Mouse (Mus musculus) embryonic facial prominence, embryonic 12.5 days (tissue): ENCODE results near the gene Bcl2l1. TPM values are rescaled to one million over a fixed set of nuclear protein-coding genes. Genes with fewer than 3 reads are reported as not detected.

Experiments
- ATAC-seq: fragments of 200-750 bp; cut with Nextera tagmentation; 2 replicates; pipeline ENCODE4 v1.8.0; 2017; ENCODE audit not compliant: insufficient number of reproducible peaks, insufficient read depth, low FRiP score, low TSS enrichment
- H3K27ac ChIP-seq: fragments of 300-500 bp; sonication (generic); 2 replicates; pipeline ENCODE4 v1.5.1; 2016; ENCODE audit warnings: mild to moderate bottlenecking
- H3K27me3 ChIP-seq: fragments of 300-500 bp; sonication (generic); 2 replicates; pipeline ENCODE4 v1.6.1; 2016; ENCODE audit warnings: mild to moderate bottlenecking, moderate library complexity
- H3K36me3 ChIP-seq: fragments of 300-500 bp; sonication (generic); 2 replicates; pipeline ENCODE4 v1.6.1; 2016; ENCODE audit warnings: mild to moderate bottlenecking
- H3K4me1 ChIP-seq: fragments of 300-500 bp; sonication (generic); 2 replicates; pipeline ENCODE4 v1.6.1; 2016
- H3K4me2 ChIP-seq: fragments of 300-500 bp; sonication (generic); replicated peaks from 2 replicates; pipeline ENCODE4 v1.6.1; 2016; ENCODE audit warnings: mild to moderate bottlenecking, moderate library complexity
- H3K4me3 ChIP-seq: fragments of 300-500 bp; sonication (generic); 2 replicates; pipeline ENCODE4 v1.5.1; 2016; ENCODE audit warnings: mild to moderate bottlenecking
- H3K9ac ChIP-seq: fragments of 300-500 bp; sonication (generic); 2 replicates; pipeline ENCODE4 v1.6.1; 2016; ENCODE audit warnings: mild to moderate bottlenecking, moderate library complexity
- H3K9me3 ChIP-seq: fragments of 300-500 bp; sonication (generic); 2 replicates; pipeline ENCODE4 v1.6.1; 2016; ENCODE audit warnings: mild to moderate bottlenecking, moderate library complexity
- WGBS: fragments of 180-500 bp; shearing (Covaris S2); methylation state at CpG from one replicate; pipeline ENCODE4 v1.1.7; 2016; 5-methylcytosine and 5-hydroxymethylcytosine counted together
- polyA plus RNA-seq: library from polyadenylated mRNA; unstranded; fragments of >200 nt; fragmentation: Nextera tagmentation; extraction: Ambion mirVana; gene quantifications from 2 replicates; pipeline ENCODE4 v1.2.1, GENCODE M21; 2016

Bcl2l1 gene
- polyA plus RNA-seq, 1 experiment from 2014 or later: 105 TPM

DNA sequence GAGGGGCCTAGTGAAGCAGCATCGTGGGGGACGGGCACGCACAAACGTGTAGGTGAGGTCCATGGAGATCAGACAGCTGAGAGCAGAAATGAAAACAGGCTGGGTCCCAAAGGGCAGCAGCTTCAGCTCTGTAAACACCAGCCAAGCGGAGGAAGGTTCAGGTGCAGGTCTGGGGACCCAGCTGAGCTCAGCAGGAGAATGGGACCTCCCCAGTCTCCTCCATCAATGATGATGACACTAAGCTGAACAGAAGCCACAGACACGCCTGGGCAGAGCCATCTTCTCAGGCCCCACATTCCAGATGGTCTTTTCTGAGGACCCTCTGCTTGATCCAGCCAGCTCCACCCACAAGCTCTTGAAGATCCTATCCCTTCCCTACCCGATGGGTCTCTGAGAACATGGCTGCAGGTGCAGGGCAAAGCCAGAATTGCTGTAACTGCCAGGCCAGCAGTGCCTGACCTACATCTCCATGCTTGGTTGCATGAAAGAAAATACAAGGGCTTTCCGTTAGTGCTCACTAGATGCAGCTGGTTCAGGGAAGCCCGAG, 37.2 kb downstream of the Bcl2l1 start:
- Histone ChIP-seq H3K4me1 (peaks cover 5% of the 10 kb centered on the region), H3K27ac (no peak overlapping the region), H3K36me3 (no peaks in the 10 kb centered on the region), H3K4me2 (no peak overlapping the region), H3K4me3 (no peak overlapping the region), H3K9me3 (no peaks in the 10 kb centered on the region), H3K9ac (no peak overlapping the region), H3K27me3 (no peaks in the 10 kb centered on the region)
- no peak for ATAC-seq
- 82% methylated on average over 9 of the region's 9 CpGs for WGBS

DNA sequence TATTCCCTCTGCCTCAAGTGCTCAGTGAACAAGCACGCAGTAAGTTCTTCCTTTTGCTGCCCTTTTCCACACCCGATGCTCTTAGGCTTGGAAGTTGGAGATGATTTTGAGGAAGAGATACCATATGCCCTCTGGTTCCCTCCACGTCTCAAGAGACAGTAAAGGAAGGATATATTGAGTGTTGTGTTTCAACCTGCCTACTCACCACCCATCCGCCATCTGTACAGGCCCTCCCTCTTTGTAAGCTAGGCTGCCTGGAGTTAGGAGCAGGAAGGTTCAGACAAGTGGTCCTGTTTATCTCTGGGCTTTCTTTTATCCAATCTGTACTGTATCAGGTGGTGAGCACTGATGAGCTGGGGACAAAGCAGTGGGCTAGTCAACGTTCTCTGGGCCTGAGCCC, 38.1 kb downstream of the Bcl2l1 start:
- Histone ChIP-seq H3K9me3 (no peaks in the 10 kb centered on the region), H3K4me2 (no peak overlapping the region)

DNA sequence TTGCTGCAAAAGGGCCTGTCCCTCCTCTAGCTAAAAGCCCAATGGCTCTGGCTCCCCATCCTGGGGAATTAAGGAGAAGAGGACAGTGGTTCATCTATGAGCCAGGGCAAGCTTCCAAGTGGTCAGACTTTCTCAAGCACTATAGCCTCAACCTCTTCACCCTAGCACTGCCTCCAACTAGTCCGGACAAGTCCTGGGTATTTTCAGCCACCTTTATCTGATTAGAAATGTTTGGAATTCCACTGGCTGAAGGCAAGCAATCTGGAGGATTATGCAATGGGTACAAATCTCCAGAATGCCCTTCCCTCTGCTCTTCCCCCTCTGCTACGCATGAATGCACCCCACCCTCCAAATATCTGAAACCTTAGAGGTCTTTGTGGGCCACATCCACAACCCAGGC, 39.1 kb downstream of the Bcl2l1 start:
- Histone ChIP-seq H3K9me3 (no peaks in the 10 kb centered on the region), H3K27ac (no peak overlapping the region), H3K27me3 (no peaks in the 10 kb centered on the region), H3K36me3 (no peaks in the 10 kb centered on the region), H3K4me1 (peaks cover 5% of the 10 kb centered on the region), H3K9ac (no peak overlapping the region), H3K4me3 (no peak overlapping the region), H3K4me2 (no peak overlapping the region)
- ATAC-seq: no peak
- 55% methylated on average over 2 of the region's 2 CpGs for WGBS

More for the DNA sequence above, 38.1 kb downstream of the Bcl2l1 start:
- Histone ChIP-seq H3K27ac (no peak overlapping the region), H3K27me3 (no peaks in the 10 kb centered on the region), H3K9ac (no peak overlapping the region), H3K4me3 (no peak overlapping the region), H3K36me3 (no peaks in the 10 kb centered on the region), H3K4me1 (peaks cover 5% of the 10 kb centered on the region)
- no peak for ATAC-seq
- WGBS: 84% methylated on average over 5 of the region's 5 CpGs

GRCm38 (mm10) chr2:152789591-152789999, 41.9 kb downstream of the Bcl2l1 start:
- H3K4me1 ChIP-seq: peaks cover 5% of the 10 kb centered on the region
- no peak overlapping the region for H3K4me3 ChIP-seq
- no peak overlapping the region for H3K9ac ChIP-seq
- ATAC-seq: no peak
- no peaks in the 10 kb centered on the region for H3K27me3 ChIP-seq
- H3K9me3 ChIP-seq: no peaks in the 10 kb centered on the region
- 53% methylated on average over 4 of the region's 4 CpGs for WGBS
- H3K4me2 ChIP-seq: no peak overlapping the region
- peak overlapping the region; percentile 59; the same call in 1 of the 2 replicates for H3K27ac ChIP-seq
- 0 out of 2 replicates have a peak, but pooled peaks cover 4% of the 10 kb centered on the region for H3K36me3 ChIP-seq

DNA sequence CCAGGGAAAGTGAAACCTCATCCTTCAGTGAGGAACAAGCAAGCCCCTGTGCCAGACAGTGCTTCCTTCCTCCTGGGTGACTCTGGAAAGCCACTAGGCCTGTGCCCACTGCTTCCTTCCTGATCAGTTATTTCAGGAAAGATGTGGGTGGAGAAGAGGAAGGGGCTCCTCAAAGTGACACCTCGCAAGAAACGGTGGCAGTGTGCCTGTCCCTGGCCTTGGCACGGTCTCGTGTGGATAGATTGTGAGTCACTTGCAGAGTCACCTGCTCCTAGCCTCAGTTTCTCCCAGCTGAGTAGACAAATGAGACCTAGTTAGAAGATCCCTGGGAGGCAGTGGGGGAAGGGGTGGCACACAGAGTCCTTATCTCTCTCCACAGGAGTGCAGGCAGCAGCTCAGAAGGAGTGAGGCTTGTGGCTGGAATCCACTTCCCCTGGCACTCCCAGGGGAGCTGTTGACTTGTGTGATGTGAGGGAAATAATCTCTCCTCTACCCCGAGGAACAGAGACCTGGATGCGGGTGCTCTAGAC, 42.6 kb downstream of the Bcl2l1 start:
- H3K27ac ChIP-seq: peak overlapping the region; percentile 59; the same call in 1 of the 2 replicates
- ATAC-seq: 0 out of 2 replicates have a peak, but pooled peaks have one; percentile 30

DNA sequence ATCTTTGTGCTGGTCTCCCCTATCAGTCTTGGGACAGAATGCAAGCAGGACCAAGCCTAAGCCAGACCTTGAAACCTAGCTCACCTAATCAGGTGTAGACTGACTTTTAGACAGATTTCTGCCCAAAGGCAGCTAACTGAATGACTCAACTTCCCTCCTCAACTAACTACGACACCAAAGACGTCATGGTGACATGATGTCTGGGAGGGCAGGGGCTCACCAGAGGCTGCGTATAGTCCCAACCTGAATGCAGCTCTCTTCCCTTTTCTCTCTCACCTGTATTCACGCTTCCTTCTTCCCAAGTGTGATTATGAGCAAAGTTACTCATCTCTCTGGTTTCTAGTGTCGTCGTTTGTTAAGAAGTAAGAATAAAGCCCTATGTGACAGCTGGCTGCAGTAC, 44.0 kb downstream of the Bcl2l1 start:
- Histone ChIP-seq H3K27me3 (no peaks in the 10 kb centered on the region), H3K9ac (no peak overlapping the region), H3K27ac (no peak overlapping the region), H3K4me3 (no peak overlapping the region), H3K36me3 (peaks cover 7% of the 10 kb centered on the region), H3K4me1 (peaks cover 2% of the 10 kb centered on the region), H3K4me2 (no peak overlapping the region), H3K9me3 (no peaks in the 10 kb centered on the region)
- no peak for ATAC-seq
- 92% methylated on average over 6 of the region's 6 CpGs for WGBS

More for the DNA sequence above, 42.6 kb downstream of the Bcl2l1 start:
- Histone ChIP-seq H3K4me3 (no peak overlapping the region), H3K36me3 (peaks cover 4% of the 10 kb centered on the region; the same call in 1 of the 2 replicates), H3K27me3 (no peaks in the 10 kb centered on the region), H3K9me3 (no peaks in the 10 kb centered on the region), H3K4me1 (peaks cover 5% of the 10 kb centered on the region), H3K4me2 (no peak overlapping the region), H3K9ac (no peak overlapping the region)
- 66% methylated on average over 6 of the region's 6 CpGs for WGBS

- no peaks in the 10 kb centered on the region for H3K9me3 ChIP-seq
- no peaks in the 10 kb centered on the region; the same call in 1 of the 2 replicates for H3K4me1 ChIP-seq
- WGBS: 90% methylated on average over 2 of the region's 2 CpGs
- no peak overlapping the region for H3K4me3 ChIP-seq
- H3K4me2 ChIP-seq: no peak overlapping the region
- no peaks in the 10 kb centered on the region for H3K27me3 ChIP-seq
- no peak for ATAC-seq
- H3K36me3 ChIP-seq: peaks cover 10% of the 10 kb centered on the region
- no peak overlapping the region for H3K9ac ChIP-seq
- H3K27ac ChIP-seq: no peak overlapping the region
These were observed 44.4 kb downstream of the Bcl2l1 start for GRCm38 (mm10) chr2:152787136-152787535.

DNA sequence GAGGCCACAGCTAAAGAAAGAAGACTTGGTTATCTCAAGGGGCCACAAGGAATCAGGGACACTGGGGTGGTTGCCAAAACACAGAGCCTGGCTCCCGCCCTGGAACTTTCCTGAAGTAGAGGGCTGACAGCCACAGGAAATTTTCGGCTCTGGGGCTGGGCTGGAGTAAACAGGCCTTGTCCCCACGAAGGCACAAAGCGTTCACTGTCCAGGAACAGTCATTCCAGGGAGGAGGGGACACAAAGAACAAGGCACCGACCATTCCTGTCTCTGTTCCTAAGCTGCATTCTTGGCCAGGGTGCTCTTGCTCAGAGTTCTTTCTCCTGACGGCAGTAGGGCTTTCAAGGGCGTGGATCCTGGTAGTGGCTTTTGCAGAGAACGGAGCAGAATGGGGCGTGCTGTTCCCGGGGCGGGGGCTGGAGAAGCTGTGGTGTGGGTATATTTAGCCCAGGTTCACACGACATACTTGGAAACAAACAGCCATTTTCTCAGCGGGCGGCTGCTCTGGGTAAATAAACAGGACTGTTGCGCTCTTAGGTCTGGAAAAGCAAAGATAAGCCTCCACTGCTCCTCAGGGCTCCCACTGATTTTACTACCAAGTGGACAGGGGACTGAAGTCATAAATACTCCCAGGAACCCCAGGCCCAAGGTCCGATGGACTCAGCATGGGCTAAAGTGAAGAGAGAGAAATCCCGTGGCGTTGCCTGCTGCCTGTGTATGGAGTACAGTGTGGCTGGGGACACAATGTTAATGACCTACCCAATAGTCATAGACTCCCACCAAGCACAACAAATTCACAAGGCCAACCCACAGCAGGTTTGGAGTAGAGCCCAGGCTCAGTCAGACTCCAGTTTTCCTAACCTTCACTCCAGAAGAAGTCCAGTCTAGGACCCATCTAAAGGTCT, 45.8 kb downstream of the Bcl2l1 start:
- Histone ChIP-seq H3K27ac (peak overlapping the region; percentile 69), H3K9me3 (no peaks in the 10 kb centered on the region), H3K27me3 (no peaks in the 10 kb centered on the region), H3K36me3 (peaks cover 24% of the 10 kb centered on the region), H3K4me3 (no peak overlapping the region), H3K4me2 (0 out of 2 replicates have a peak overlapping the region, but pooled peaks have one; percentile 5), H3K4me1 (no peaks in the 10 kb centered on the region; the same call in 1 of the 2 replicates), H3K9ac (no peak overlapping the region)
- no peak for ATAC-seq
- 55% methylated on average over 18 of the region's 18 CpGs for WGBS

- no peak overlapping the region for H3K27ac ChIP-seq
- H3K9me3 ChIP-seq: no peaks in the 10 kb centered on the region
- H3K4me3 ChIP-seq: no peak overlapping the region
- 91% methylated on average over 8 of the region's 8 CpGs for WGBS
- H3K4me1 ChIP-seq: no peaks in the 10 kb centered on the region; the same call in 1 of the 2 replicates
- H3K4me2 ChIP-seq: no peak overlapping the region
- H3K36me3 ChIP-seq: peaks cover 26% of the 10 kb centered on the region
- no peak for ATAC-seq
- H3K9ac ChIP-seq: no peak overlapping the region
- H3K27me3 ChIP-seq: no peaks in the 10 kb centered on the region
These were observed 46.9 kb downstream of the Bcl2l1 start for GRCm38 (mm10) chr2:152784640-152785039.

- no peak overlapping the region; the same call in 1 of the 2 replicates for H3K27ac ChIP-seq
- H3K4me3 ChIP-seq: no peak overlapping the region
- no peak overlapping the region for H3K4me2 ChIP-seq
- 90% methylated on average over 5 of the region's 5 CpGs for WGBS
- peaks cover 26% of the 10 kb centered on the region for H3K36me3 ChIP-seq
- H3K9ac ChIP-seq: no peak overlapping the region
- no peaks in the 10 kb centered on the region; the same call in 1 of the 2 replicates for H3K4me1 ChIP-seq
- ATAC-seq: no peak
- H3K9me3 ChIP-seq: no peaks in the 10 kb centered on the region
- H3K27me3 ChIP-seq: no peaks in the 10 kb centered on the region
These were observed 48.3 kb downstream of the Bcl2l1 start for GRCm38 (mm10) chr2:152783241-152783640.

DNA sequence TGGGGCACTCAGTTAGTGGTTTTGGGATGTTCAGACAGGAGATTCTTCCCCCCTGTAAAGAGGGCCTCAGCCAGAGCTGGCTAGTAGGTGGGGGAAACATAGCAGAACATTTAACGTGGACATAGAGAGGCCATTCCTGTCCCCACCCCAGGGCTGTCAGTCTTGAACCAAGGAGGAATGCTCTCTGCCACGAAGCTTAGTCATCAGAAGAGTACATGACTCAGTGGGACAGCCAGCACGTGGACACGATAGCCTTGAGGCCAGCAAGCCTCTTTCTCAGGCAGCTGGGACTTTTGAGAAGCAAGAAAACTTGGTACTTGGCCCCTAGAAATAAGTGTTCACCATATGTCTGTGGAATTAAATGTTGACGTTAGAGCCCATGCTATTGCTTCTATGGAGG, 48.9 kb downstream of the Bcl2l1 start:
- H3K4me1 ChIP-seq: no peaks in the 10 kb centered on the region; the same call in 1 of the 2 replicates
- H3K4me3 ChIP-seq: no peak overlapping the region
- H3K9me3 ChIP-seq: no peaks in the 10 kb centered on the region
- no peak overlapping the region for H3K27ac ChIP-seq
- WGBS: 83% methylated on average over 5 of the region's 5 CpGs
- H3K36me3 ChIP-seq: peaks cover 26% of the 10 kb centered on the region
- no peak overlapping the region for H3K4me2 ChIP-seq
- H3K27me3 ChIP-seq: no peaks in the 10 kb centered on the region
- no peak overlapping the region for H3K9ac ChIP-seq
- ATAC-seq: no peak
